Mouse (Mus musculus) brain, embryonic 14.5 days (tissue): ENCODE data around the gene Cadm4. TPM values are rescaled to one million over a fixed set of nuclear protein-coding genes. Genes with fewer than 3 reads are reported as not detected.

Experiments used
- DNase-seq: peaks from one replicate; pipeline ENCODE4 v3.0.0-alpha.2; 2011; ENCODE audit warnings: low read depth
- CTCF ChIP-seq: fragments of 200-500 bp; IDR thresholded peaks from 2 replicates; pipeline ENCODE4 v1.5.1; 2012; ENCODE audit warnings: inconsistent platforms, mild to moderate bottlenecking, moderate library complexity, borderline replicate concordance; ENCODE audit not compliant: insufficient read depth, insufficient read length; ENCODE audit errors: extremely low read depth
- POLR2A ChIP-seq: fragments of 200-500 bp; IDR thresholded peaks from 2 replicates; pipeline ENCODE4 v1.6.1; 2012; ENCODE audit warnings: mild to moderate bottlenecking, inconsistent platforms, borderline replicate concordance; ENCODE audit not compliant: poor library complexity, insufficient read depth, insufficient read length, severe bottlenecking; ENCODE audit errors: extremely low read depth
- polyA plus RNA-seq: library from polyadenylated mRNA; depleted of rRNA; stranded (reverse); fragments of >200 nt; gene quantifications from 2 replicates; pipeline ENCODE4 v1.2.3, GENCODE M21; 2012; rRNA removed

The Cadm4 gene
- 178 and 268 TPM in 2 replicates for polyA plus RNA-seq

GRCm38 (mm10) chr7:24481474-24482207 is at the start of gene Cadm4:
TSS of gene Cadm4 (plus strand) at chr7:24482023.
- peak; percentile 82 for TF ChIP-seq POLR2A
- no peak for TF ChIP-seq CTCF

GRCm38 (mm10) chr7:24435305-24435704 is 46.5 kb upstream of the Cadm4 start:
- TF ChIP-seq CTCF, result no peak
- TF ChIP-seq POLR2A, result no peak
- no peak for DNase-seq

More at GRCm38 (mm10) chr7:24481474-24482207, at the start of gene Cadm4:
- peak; percentile 96 for DNase-seq

GRCm38 (mm10) chr7:24437981-24438380 is 43.8 kb upstream of the Cadm4 start:
- DNase-seq, result no peak
- TF ChIP-seq POLR2A (no peak), CTCF (no peak)

GRCm38 (mm10) chr7:24439191-24439590 is 42.6 kb upstream of the Cadm4 start:
- no peak for DNase-seq
- TF ChIP-seq POLR2A, result no peak

- no peak for DNase-seq
- no peak for TF ChIP-seq POLR2A
- TF ChIP-seq CTCF, result no peak
Measured at GRCm38 (mm10) chr7:24439891-24440290, 41.9 kb upstream of the Cadm4 start.

- no peak for TF ChIP-seq POLR2A
- TF ChIP-seq CTCF, result peak; percentile 76
- DNase-seq, result peak; percentile 48
Measured at GRCm38 (mm10) chr7:24441785-24442184, 40.0 kb upstream of the Cadm4 start.

- TF ChIP-seq CTCF (no peak), POLR2A (no peak)
- DNase-seq, result no peak
Measured at GRCm38 (mm10) chr7:24442313-24442712, 39.5 kb upstream of the Cadm4 start.

GRCm38 (mm10) chr7:24445266-24445926 is 36.4 kb upstream of the Cadm4 start:
- no peak for TF ChIP-seq POLR2A
- TF ChIP-seq CTCF, result no peak
- no peak for DNase-seq

- no peak for DNase-seq
- no peak for TF ChIP-seq POLR2A
- TF ChIP-seq CTCF, result no peak
Measured at GRCm38 (mm10) chr7:24446697-24447340, 35.0 kb upstream of the Cadm4 start.

- no peak for DNase-seq
Measured at GRCm38 (mm10) chr7:24448782-24449517, 32.9 kb upstream of the Cadm4 start.

GRCm38 (mm10) chr7:24450585-24451017 is 31.2 kb upstream of the Cadm4 start:
- TF ChIP-seq POLR2A, result no peak
- no peak for TF ChIP-seq CTCF
- no peak for DNase-seq

More at GRCm38 (mm10) chr7:24448782-24449517, 32.9 kb upstream of the Cadm4 start:
- no peak for TF ChIP-seq POLR2A
